Mouse (Mus musculus) neural tube, embryonic 15.5 days (tissue): ENCODE results near the gene Haspin. TPM values are rescaled to one million over a fixed set of nuclear protein-coding genes. Genes with fewer than 3 reads are reported as not detected.
A peak's percentile ranks its signal among the peaks of the same experiment; 100 is the strongest.

Source experiments
- ATAC-seq: fragments of 200-750 bp; cut with Nextera tagmentation; 2 replicates; pipeline ENCODE4 v1.8.0; 2017; ENCODE audit warnings: mild to moderate bottlenecking, moderate TSS enrichment, moderate library complexity; ENCODE audit not compliant: low FRiP score
- H3K27ac ChIP-seq: fragments of 300-500 bp; sonication (generic); replicated peaks from 2 replicates; pipeline ENCODE4 v1.5.1; 2015; ENCODE audit warnings: mild to moderate bottlenecking, inconsistent platforms
- H3K27me3 ChIP-seq: fragments of 300-500 bp; sonication (generic); replicated peaks from 2 replicates; pipeline ENCODE4 v1.6.1; 2015; ENCODE audit warnings: inconsistent platforms
- H3K36me3 ChIP-seq: fragments of 300-500 bp; sonication (generic); 2 replicates; pipeline ENCODE4 v1.6.1; 2015; ENCODE audit warnings: inconsistent platforms
- H3K4me1 ChIP-seq: fragments of 300-500 bp; sonication (generic); 2 replicates; pipeline ENCODE4 v1.6.1; 2015; ENCODE audit warnings: inconsistent platforms
- H3K4me2 ChIP-seq: fragments of 300-500 bp; sonication (generic); 2 replicates; pipeline ENCODE4 v1.6.1; 2015; ENCODE audit warnings: inconsistent platforms, mild to moderate bottlenecking, moderate library complexity
- H3K4me3 ChIP-seq: fragments of 300-500 bp; sonication (generic); replicated peaks from 2 replicates; pipeline ENCODE4 v1.5.1; 2015; ENCODE audit warnings: mild to moderate bottlenecking, inconsistent platforms
- H3K9ac ChIP-seq: fragments of 300-500 bp; sonication (generic); replicated peaks from 2 replicates; pipeline ENCODE4 v1.6.1; 2015; ENCODE audit warnings: mild to moderate bottlenecking, inconsistent platforms
- H3K9me3 ChIP-seq: fragments of 300-500 bp; sonication (generic); replicated peaks from 2 replicates; pipeline ENCODE4 v1.6.1; 2016; ENCODE audit warnings: inconsistent platforms
- WGBS: fragments of 180-500 bp; shearing (Covaris S2); methylation state at CpG from one replicate; pipeline ENCODE4 v1.1.7; 2015; ENCODE audit warnings: mixed read lengths; 5-methylcytosine and 5-hydroxymethylcytosine counted together
- polyA plus RNA-seq: library from polyadenylated mRNA; unstranded; fragments of >200 nt; fragmentation: Nextera tagmentation; extraction: Ambion mirVana; gene quantifications from 2 replicates; pipeline ENCODE4 v1.2.1, GENCODE M21; 2015

Gene Haspin
- polyA plus RNA-seq = 2.4 and 5.7 TPM in 2 replicates

DNA sequence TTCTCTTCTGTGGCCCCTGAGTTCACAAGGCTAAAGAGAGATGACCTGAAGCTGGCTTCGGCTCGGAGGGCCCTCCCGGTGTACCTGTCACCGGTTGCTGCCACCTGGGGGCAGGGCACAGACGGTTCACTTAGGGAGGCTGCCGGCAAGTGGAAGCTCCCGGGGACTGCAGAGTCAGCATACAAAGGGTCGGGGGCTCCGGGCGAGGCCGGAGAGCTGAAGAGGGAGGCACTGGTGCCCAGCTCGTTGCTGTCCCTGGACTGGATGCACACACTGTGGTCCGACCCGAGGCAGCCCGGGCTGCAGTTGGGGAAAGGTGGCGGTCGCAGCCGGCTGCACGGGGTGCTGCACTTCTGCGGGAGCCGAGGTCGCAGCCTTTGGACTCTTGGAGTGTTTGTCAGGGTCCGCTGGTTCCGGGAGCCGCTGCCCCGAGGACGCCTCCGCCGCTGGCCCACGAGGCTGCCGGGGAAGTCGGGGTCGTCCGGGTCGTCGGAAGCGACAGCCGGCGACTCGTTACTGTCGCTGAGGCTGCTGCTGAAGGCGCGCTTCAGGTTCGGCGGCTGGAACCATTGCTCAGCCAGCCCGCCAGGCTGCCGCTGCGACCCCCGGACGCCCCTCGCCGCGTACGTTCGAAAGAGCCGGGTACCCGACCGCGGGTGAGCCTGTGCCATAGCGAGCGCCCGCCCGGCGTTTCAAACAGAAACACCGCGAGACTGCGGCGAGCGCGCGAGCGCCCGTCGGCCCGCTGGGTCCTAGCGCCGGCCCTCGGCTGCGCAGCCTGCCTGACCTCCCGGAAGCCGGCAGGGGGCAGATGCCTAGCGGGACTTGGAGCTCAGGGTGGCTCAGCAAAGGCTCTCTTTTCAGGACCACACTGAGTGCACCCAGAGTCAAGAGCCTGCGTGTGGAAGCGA is at the start of gene Haspin:
Gene Haspin (minus strand): TSS at position 704 of the 911 bp plus-strand sequence.
- peak; percentile 97 for ATAC-seq
- peak within 1 kb of the TSS; percentile 94 for H3K4me2 ChIP-seq
- peaks cover 10% of the 10 kb centered on the region for H3K4me1 ChIP-seq
- H3K27me3 ChIP-seq = no peaks in the 10 kb centered on the region
- peak within 1 kb of the TSS; percentile 80 for H3K4me3 ChIP-seq
- H3K9me3 ChIP-seq = no peaks in the 10 kb centered on the region
- under 1% methylated on average over 84 of the region's 84 CpGs for WGBS
- no peak within 1 kb of the TSS for H3K27ac ChIP-seq
- H3K36me3 ChIP-seq = no peaks in the 10 kb centered on the region
- peak within 1 kb of the TSS; percentile 55 for H3K9ac ChIP-seq

DNA sequence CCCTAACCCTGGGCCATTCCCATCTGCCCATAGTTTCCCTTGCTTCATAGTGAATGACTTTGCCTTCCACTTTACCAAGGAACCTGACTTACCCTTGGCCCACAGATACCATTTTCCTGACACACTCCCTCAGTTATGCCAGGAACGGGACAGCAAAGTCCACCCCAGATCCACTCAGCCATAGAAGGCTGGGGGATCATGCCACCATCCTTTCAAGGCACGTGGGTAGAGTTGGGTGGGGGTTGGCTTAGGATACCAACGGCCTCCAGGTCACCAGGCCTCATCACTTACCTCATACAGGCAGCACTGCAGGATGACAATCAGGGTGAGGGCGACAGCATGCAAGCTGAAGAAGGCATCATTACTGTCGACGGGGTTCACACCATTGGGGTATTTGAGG is 49.1 kb upstream of the Haspin start:
- peaks cover 90% of the 10 kb centered on the region for H3K36me3 ChIP-seq
- H3K9me3 ChIP-seq = no peaks in the 10 kb centered on the region
- H3K4me2 ChIP-seq = no peak overlapping the region
- H3K4me3 ChIP-seq = no peak overlapping the region
- H3K27ac ChIP-seq = no peak overlapping the region
- ATAC-seq = no peak
- no peaks in the 10 kb centered on the region for H3K4me1 ChIP-seq
- WGBS = 91% methylated on average over 6 of the region's 6 CpGs
- no peak overlapping the region for H3K9ac ChIP-seq
- no peaks in the 10 kb centered on the region for H3K27me3 ChIP-seq

DNA sequence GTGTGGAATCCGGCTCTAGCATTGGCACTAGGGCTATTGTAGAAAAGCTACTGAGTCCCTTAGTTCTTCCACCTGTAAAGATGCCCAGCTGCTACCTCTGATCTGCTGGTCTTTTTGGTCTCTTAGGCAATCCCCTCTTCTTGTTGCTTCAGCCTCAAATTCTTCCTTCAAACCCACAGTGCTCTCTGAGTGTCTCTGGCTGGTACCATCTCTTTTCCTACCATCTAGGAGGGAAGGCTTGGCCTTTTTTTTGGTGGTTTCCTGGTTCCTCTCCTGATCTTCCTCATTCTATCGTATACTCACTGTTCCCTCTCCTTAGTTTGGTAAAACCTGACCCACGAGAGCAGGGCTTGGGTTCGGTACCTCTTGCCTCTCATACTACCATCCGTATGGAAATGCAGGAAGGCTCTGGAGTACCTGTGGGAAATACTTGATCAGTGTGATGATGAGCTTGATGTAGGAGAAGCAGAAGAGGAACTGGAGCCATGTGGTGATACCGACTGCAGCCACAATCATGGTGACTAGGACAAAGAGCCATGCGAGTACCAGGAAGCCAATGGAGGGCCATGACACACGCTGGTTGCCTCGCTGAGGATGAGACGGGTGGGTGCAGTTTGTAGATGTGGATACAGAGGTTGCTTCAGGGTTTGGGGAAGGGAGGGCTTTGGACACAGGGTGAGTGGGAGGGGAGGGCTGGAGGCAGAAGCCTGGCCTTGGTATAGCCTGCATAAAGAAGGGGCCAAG is 48.0 kb upstream of the Haspin start:
- Histone ChIP-seq H3K9me3 (no peaks in the 10 kb centered on the region), H3K4me3 (no peak overlapping the region), H3K36me3 (peaks cover 82% of the 10 kb centered on the region), H3K27ac (no peak overlapping the region), H3K9ac (no peak overlapping the region), H3K4me2 (no peak overlapping the region), H3K27me3 (no peaks in the 10 kb centered on the region), H3K4me1 (no peaks in the 10 kb centered on the region)
- no peak for ATAC-seq
- WGBS = 90% methylated on average over 10 of the region's 10 CpGs

DNA sequence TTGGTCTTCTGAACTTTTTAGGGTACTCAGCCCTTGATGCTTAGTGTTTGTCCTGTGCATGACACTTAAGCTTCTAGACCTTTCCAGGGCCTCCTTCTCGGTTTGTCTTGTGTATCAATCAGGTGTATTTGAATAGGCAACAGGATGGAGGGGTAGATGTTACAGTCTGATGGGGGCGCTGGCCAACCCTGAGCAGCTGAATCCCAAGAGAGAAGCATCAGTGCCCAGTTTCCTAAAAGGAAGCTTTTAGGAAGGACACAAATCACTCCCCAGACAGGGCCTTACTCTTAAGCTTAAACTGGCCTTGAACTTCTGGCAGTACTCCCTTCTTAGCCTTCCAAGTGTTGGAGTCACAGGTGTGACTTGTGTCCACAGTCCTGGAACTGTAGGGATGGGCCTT is 39.8 kb upstream of the Haspin start:
- H3K27me3 ChIP-seq = no peaks in the 10 kb centered on the region
- H3K4me3 ChIP-seq = peak overlapping the region; percentile 90
- 5% methylated on average over 2 of the region's 2 CpGs for WGBS
- H3K9me3 ChIP-seq = no peaks in the 10 kb centered on the region
- peak overlapping the region; percentile 90 for H3K27ac ChIP-seq
- H3K4me2 ChIP-seq = peak overlapping the region; percentile 67
- no peak for ATAC-seq
- H3K9ac ChIP-seq = peak overlapping the region; percentile 66
- peaks cover 24% of the 10 kb centered on the region for H3K36me3 ChIP-seq
- peaks cover 43% of the 10 kb centered on the region for H3K4me1 ChIP-seq

DNA sequence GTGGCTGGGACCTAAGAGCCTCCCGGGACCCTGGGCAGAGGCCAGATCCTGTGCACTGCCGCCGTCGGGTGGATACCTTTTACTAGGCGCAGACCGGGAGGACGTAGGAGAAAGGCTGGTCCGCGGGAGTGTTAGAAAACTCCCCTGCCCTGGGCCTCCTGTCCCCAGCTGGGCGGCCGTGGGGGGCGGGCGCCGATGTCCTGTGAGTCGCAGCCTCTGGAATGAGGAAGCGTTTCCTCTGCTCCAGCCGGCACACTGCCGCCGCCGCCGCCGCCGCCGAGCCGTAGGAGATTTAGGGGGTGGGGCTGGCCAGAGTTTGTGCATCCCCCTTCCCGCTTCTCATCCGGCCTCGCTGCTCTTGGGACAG is 39.4 kb upstream of the Haspin start:
- Histone ChIP-seq H3K9me3 (no peaks in the 10 kb centered on the region), H3K9ac (peak overlapping the region; percentile 66), H3K4me3 (peak overlapping the region; percentile 90), H3K27ac (peak overlapping the region; percentile 90), H3K27me3 (no peaks in the 10 kb centered on the region), H3K4me2 (peak overlapping the region; percentile 67), H3K36me3 (peaks cover 22% of the 10 kb centered on the region), H3K4me1 (peaks cover 43% of the 10 kb centered on the region)
- peak; percentile 52 for ATAC-seq
- WGBS = under 1% methylated on average over 28 of the region's 28 CpGs

DNA sequence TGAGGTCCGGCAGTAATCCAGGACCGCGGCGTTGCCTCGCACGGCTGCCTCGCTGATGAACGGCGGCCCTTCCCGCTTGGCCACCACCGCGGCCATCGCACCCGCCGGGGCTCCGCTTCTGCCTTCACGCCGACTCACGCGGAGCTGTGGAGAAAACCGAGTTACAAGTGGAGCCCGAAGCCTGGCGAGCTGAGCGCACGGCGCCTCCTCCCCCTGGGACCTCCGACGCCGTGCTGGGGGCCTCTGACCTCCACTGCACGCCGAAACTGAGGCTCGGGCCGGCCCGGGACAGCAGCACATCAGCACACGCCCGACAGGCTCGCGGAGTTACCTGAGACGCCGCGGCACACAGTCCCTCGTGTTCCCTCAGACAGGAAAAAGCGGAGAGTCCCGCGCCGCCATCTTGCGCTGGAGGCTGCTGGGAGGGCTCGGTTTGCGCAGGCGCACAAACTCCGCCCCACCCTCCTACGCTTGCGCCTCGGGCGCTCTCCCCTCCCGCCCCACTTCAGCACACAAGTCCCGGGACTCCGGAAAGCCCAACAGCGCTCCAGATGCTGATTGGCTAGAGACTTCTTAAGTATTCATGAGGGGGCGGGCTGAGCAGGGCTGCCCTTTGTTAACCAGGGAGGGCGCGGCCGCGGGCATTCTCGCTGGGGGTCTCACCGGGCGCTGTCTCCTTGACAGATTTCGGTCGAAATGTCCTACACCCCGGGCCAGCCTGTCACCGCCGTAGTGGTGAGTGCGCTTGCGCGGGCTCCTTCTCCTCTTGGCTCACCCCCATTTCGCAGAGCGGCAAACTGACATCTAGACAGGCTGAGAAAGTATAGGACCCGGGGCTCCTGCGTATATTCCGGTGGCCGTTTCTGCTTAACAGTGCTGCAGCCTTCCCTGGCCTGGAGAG is 38.8 kb upstream of the Haspin start, which contains the start of the genes Emc6 and Tax1bp3:
Gene Emc6 (minus strand): TSS at position 430 of the 901 bp plus-strand sequence.
Gene Tax1bp3 (plus strand): TSS at position 476 of the 901 bp plus-strand sequence.
- H3K9me3 ChIP-seq = no peaks in the 10 kb centered on the region
- H3K27ac ChIP-seq = peak within 1 kb of the TSS; percentile 91
- no peaks in the 10 kb centered on the region for H3K27me3 ChIP-seq
- peak; percentile 98 for ATAC-seq
- H3K36me3 ChIP-seq = peaks cover 17% of the 10 kb centered on the region
- peak within 1 kb of the TSS; percentile 90 for H3K4me3 ChIP-seq
- peak within 1 kb of the TSS; percentile 67 for H3K4me2 ChIP-seq
- H3K9ac ChIP-seq = peak within 1 kb of the TSS; percentile 88
- H3K4me1 ChIP-seq = peaks cover 43% of the 10 kb centered on the region
- WGBS = 0% methylated on average over 81 of the region's 81 CpGs

DNA sequence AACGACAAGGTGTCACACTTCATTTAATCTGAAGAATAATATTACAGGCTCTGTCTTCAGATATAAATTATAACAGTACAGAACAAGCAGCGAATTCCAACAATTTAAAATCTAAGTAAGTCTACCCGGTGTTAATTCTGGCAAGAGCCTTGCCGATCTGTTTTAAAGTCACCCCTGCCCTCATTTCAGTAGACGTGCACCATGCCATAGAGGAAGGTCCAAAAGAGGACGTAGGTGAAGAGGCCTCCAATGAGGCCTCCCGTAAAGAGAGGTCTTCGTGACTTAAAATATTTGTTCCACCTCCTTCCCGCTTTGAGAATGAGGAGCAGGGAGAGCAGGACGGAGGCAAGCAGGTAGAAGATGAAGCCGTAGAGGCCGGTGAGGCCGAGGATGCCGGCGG is 38.1 kb upstream of the Haspin start:
- peak overlapping the region; percentile 67 for H3K4me2 ChIP-seq
- peak overlapping the region; percentile 88 for H3K9ac ChIP-seq
- no peaks in the 10 kb centered on the region for H3K27me3 ChIP-seq
- under 1% methylated on average over 15 of the region's 15 CpGs for WGBS
- H3K9me3 ChIP-seq = no peaks in the 10 kb centered on the region
- peaks cover 43% of the 10 kb centered on the region for H3K4me1 ChIP-seq
- no peak for ATAC-seq
- peaks cover 17% of the 10 kb centered on the region for H3K36me3 ChIP-seq
- peak overlapping the region; percentile 91 for H3K27ac ChIP-seq
- peak overlapping the region; percentile 90 for H3K4me3 ChIP-seq

DNA sequence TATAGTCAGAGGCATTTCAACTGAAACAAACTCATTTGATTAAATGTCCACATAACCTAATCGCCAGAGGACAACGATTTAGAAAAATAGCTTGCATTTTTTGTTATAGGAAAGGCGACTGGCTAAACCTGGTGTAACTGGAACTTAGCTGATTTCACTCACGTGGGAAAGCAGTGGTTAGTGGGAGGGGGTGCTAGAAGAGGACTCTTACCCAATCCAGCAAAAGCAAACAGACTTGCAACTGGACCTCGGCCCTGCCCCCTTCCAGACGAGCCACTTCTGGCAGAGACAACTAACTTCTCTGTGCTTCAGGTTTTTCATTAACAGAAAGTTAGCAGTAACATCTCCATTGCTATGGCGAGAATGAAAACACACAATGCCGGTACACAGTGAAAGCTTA is 37.5 kb upstream of the Haspin start:
- peak overlapping the region; percentile 67 for H3K4me2 ChIP-seq
- H3K27ac ChIP-seq = no peak overlapping the region
- no peak for ATAC-seq
- no peaks in the 10 kb centered on the region for H3K9me3 ChIP-seq
- peak overlapping the region; percentile 90 for H3K4me3 ChIP-seq
- 46% methylated on average over 8 of the region's 8 CpGs for WGBS
- peaks cover 15% of the 10 kb centered on the region for H3K36me3 ChIP-seq
- H3K4me1 ChIP-seq = peaks cover 43% of the 10 kb centered on the region
- H3K27me3 ChIP-seq = no peaks in the 10 kb centered on the region
- peak overlapping the region; percentile 88 for H3K9ac ChIP-seq

DNA sequence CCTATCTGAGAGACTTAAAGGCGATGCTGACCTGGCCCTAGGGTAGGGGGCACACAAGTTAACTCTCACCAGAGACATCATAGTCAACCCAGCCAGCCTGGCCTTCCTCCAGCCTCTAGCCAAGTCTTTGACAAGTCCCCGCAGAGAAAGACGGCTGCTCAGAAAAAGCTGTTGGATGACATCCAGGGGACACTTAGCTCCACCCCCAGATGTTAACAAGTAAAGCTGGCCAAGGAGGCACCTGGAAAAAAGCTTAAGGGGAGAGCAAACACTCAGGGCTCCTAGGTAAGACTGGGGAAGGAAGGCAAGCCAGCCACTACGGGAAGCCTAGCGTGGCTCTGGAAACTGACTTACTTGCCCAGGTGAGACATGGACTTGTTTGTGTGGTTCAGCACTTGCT is 34.1 kb upstream of the Haspin start:
- Histone ChIP-seq H3K27ac (no peak overlapping the region), H3K27me3 (no peaks in the 10 kb centered on the region), H3K9me3 (no peaks in the 10 kb centered on the region), H3K4me3 (no peak overlapping the region), H3K9ac (no peak overlapping the region), H3K4me1 (peaks cover 21% of the 10 kb centered on the region), H3K36me3 (peaks cover 15% of the 10 kb centered on the region), H3K4me2 (no peak overlapping the region)
- ATAC-seq = no peak
- 72% methylated on average over 5 of the region's 5 CpGs for WGBS

DNA sequence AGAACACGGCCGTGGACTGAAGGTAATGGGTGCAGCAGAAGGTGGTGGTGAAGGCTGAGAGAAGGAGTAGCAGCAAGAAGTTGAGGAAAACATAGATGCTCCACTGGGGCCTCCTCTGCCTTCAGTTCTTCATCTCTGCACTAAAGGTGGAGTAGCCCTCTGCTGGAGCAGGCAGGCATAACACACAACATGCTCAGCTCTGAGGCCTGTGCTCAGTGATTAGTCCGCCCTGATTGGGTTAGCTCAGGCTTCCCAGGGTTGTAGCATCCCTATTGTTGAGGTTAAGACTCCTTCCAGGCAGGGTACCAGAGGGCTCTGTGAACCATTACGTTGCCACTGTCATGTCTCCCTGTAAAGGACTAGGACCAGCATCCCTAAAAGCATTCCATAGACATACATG is 31.1 kb upstream of the Haspin start:
- Histone ChIP-seq H3K27ac (no peak overlapping the region), H3K27me3 (no peaks in the 10 kb centered on the region), H3K36me3 (peaks cover 11% of the 10 kb centered on the region), H3K9ac (no peak overlapping the region), H3K4me2 (no peak overlapping the region), H3K9me3 (no peaks in the 10 kb centered on the region), H3K4me1 (0 out of 2 replicates have a peak, but pooled peaks cover 1% of the 10 kb centered on the region), H3K4me3 (no peak overlapping the region)
- 51% methylated on average over 4 of the region's 4 CpGs for WGBS
- no peak for ATAC-seq

DNA sequence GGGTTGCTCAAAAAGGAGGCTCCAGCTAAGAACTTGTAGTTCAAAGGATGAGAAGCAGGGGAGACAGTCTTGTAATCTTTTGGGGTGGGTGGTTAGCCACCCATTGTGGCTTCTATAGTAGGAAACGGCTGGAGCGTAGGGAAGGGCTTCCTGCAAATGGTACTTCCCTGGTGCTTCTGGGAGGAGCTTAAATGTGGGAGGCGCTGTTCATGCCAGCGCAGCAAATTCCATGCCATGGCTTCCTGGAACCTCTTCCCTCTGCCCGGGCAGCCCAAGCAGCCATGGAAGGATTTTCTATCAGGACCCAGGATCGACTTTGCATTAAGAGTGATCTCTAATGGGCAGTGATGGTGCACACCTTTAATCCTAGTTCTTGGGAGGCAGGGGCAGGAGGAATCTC is 30.5 kb upstream of the Haspin start:
- 90% methylated on average over 6 of the region's 6 CpGs for WGBS
- peaks cover 6% of the 10 kb centered on the region for H3K36me3 ChIP-seq
- H3K9ac ChIP-seq = no peak overlapping the region
- H3K9me3 ChIP-seq = no peaks in the 10 kb centered on the region
- no peaks in the 10 kb centered on the region for H3K4me1 ChIP-seq
- no peaks in the 10 kb centered on the region for H3K27me3 ChIP-seq
- H3K4me2 ChIP-seq = no peak overlapping the region
- no peak for ATAC-seq
- H3K4me3 ChIP-seq = no peak overlapping the region
- H3K27ac ChIP-seq = no peak overlapping the region
